Mouse (Mus musculus) liver, embryonic 14.5 days (tissue): Measurements from ENCODE around the gene Rag1.

Experiments
- CTCF ChIP-seq: IDR thresholded peaks from 2 replicates; pipeline ENCODE4 v1.5.1; 2016; ENCODE audit warnings: antibody characterized with exemption, low read depth, control low read depth
- EP300 ChIP-seq: IDR thresholded peaks from 2 replicates; pipeline ENCODE4 v1.6.1; 2016; ENCODE audit warnings: antibody characterized with exemption, low read depth

DNA sequence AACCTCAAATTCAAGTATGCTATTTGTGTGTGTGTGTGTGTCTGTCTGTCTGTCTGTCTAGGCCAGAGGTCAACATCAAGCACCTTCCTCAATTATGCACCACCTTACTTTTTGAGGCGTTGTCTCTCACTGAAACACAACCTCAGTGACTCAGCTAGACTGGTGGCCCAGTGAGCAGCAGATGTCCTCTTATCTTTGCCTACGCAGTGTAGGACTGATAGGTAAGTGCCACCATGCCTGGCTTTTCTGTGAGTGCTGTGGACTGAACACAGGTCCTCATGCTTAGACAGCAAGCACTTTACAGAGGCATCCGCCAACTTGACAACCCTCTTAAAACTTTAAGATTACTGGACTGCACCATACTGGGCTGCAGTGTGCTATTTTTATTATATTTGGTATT lies 19.4 kb upstream of the Rag1 start:
- TF ChIP-seq EP300 (no peak), CTCF (no peak)
